Mouse (Mus musculus): ENCODE measurements at regions not wholly inside any gene's neighbourhood (a gene's known extent, or its start where the extent isn't known, plus 50 kb on each side); places are given as distances from the start of the nearest gene placed in this dataset.

DNA sequence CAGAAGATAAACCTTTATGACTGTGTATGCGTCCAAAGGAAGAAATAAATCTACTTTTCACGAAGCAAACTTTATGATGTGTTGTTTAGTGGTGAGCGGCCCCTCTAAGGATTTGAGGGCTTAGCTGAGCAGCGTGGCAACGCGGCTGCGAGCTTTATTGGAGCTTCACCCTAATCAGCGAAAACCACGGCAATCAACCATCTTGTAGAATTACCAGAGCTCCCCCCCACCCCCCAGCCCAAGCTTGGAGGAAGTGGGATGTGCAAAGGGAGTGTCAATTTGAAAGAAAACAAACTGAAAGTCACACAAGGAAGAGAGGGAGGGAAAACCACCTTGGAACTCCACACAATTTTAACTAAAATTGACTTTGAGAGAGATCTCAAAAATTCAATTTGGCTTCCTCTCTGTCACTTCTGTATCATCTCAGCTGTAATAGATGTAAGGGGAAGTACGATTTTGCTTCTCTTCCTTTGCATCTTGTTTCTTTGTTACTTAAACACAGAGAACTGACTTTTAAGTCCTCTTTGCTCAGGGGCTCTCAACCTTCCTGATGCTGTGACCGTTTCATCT is 229.1 kb upstream of the Satb1 start:
- DNase-seq (ENCODE audit: low spot score): peak; percentile 50

DNA sequence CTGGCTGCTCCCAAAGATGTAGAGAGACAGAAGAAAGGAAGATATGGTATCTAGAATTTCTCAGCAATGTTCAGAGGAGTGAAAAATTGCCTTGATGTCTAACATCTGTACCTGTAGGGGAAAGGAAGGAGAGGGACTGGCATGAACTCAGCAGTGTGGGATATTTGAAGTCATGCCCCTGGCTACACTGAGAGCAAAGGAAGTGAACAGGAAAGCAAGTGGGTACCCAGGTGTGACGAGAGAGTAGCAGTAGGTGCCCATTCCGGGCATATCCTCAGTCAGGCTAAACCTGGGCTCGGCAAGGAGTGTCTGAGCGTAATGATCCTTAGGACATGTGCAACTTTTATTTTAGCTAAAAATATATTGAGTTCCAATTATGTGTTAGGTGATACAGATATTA is 203.4 kb upstream of the Satb1 start:
- peak; percentile 36 for DNase-seq (ENCODE audit: low spot score)

DNA sequence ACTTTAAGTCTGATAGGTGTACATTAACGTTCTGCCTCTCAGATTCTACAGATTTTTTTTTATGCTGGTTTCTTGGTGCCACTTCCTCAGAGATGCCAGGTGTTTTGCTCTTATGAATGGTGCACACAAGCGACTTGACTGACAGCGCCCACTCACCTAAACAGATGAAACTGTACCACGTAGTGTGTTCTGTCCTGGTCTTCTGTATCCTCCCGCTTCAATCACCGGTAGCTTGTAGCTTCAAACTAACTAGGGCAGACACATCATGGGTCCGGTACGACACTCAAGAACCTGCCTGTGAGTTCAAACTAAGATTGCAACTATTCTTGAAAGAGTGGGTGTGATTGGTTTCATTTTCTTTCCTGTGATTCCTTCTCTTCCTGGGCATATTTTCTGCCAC is 198.0 kb upstream of the Satb1 start:
- peak; percentile 63 for DNase-seq (ENCODE audit: low spot score)

DNA sequence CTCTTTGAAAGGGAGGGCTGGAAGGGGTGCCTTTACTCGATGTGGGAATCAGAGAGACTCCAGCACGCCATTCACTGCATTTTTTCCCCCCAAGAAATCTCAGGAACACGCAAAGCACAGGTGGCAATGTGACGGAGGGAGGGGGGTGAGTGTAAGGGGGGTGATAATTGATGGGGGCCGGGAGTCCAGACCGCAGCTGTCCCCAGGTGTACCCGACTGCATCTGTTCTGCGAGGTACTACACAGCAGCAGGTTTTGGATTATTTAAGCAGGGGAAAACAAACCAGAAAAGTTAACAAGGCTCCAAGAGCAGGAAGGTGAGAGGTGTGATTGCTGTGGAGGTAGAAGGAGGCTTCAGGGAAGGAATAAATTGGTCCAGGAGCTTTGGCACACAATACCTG is 153.8 kb upstream of the Satb1 start:
- DNase-seq (ENCODE audit: low spot score): no peak

DNA sequence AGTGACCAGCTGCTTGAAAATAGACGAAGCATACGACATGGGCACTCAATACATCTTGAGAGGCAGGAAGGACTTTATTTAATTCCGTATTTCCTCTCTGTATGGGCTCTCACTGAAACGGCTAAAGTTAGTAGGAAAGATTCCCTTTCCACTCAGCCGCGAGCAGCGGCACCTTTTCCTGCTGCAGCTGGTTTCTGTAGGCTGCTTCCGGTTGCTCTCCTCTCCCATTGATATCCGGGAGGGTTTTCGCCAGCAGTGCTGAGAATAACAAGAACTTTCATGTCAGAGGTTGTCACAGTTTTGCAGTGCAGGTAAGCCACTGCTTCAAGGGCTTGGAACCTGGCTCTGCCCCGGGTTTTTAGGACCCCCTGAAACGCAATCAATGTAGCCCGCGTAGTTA is 153.1 kb upstream of the Satb1 start:
- no peak for DNase-seq (ENCODE audit: low spot score)

DNA sequence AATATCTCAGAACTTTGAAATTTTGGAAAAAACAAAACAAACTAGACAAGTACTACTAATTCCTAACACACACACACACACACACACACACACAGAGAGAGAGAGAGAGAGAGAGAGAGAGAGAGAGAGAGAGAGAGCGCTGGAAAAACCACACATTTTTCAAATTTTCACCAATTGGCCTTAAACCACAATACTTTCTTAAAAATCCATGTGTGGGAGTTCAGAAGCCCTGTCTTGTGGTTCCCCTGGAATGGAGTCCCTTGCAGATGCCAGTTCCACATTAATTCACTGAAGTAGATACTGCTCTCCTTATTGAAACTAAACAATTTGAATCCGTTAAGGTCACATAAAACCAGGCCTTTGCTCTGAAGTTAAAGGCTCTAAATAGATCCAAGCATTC is 146.0 kb upstream of the Satb1 start:
- no peak for DNase-seq (ENCODE audit: low spot score)

DNA sequence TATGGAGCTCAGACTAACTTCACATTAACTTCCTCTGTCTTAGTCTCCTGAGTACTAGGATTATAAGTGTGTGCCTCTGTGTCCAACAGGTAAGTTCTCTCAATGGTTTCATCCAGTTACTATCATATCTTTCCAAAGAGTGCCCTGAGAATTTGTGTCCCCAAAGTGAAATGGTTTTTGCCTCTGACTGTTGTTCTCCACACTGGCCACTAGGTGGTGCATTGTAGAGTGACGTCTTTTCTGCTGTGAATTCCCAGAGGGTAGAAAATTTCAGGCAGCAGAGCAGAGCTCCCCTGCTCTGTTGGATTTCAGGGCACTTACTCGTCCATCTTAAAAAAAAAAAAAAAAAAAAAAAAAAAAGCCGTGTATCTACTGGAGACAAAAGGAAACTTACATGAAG is 138.4 kb upstream of the Satb1 start:
- peak; percentile 25 for DNase-seq (ENCODE audit: low spot score)

DNA sequence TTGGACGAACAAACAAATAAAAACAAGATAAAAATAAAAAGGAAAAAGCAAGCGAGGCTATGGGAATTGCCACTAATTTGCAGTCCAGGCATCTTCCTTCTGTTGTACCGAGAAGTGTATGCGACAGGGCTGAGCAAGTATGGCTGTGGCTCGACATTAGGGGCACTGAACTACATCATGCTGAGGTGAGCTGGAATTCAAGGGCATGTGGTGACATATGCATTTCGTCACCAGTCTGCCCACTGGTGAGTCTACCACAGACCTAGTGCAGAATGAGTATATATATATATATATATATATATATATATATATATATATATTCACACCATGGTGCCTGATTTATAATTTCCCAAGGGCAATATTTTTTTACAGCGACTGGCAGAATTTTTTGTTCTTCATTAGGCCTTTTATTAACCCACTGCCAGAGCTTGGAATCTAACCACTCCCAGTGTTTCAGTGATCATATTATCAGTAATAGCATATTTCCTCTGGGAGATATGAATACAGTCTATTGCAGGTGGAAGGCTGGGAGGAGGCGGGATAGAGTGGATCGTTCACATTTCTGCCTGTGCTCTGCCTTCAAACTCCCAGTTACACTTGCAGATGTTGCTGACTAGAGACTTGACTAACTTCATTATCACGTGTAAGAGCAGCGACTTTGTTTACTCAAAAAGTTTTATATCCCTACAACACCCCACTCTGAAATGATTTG is 133.6 kb upstream of the Satb1 start:
- no peak for DNase-seq (ENCODE audit: low spot score)

DNA sequence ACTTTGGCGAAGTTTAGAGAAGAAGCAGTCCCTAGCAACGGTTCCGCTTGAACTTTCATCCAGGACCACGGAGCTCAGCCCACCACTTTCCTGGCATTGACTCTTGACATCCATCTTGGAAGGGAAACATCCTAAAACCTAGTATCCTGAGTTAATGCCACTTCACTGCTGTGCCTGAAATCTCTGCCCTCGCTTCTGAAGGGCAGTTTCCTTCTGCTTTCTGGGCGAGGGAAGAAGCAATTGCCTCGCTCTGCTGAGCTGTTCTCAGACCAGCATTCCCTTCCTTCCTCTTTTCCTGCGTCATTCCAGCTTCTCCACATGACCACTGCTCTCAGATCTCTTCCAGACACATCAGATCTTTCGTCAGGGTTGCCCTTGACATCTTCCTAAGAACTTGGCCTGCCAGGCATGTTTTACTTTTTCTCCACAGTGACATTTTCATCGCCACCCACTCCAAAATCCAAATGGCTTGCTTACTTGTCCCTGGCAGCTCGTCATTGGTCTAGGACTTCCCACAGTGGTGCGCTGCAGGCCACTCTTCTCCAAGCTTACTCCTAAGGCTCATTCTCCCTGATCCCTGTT is 129.5 kb upstream of the Satb1 start:
- no peak for DNase-seq (ENCODE audit: low spot score)

DNA sequence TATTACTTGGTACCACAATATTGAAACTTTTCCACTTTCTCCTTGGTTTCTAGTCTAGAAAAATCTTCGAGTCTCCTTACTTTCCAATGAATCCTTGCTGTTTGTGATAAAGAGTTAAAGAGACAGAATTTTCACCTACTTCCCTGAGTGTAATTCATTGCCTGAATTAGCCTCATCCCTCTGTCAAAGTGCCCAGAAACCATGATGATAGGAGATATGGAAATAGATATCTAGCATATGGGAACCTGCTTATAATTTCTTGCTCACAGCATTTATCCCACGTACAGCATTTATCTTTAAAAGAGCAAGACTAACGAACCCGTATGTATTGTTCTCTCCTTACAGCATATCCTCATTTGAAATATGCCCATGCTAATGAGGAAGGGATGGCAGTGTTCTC is 128.2 kb upstream of the Satb1 start:
- no peak for DNase-seq (ENCODE audit: low spot score)

DNA sequence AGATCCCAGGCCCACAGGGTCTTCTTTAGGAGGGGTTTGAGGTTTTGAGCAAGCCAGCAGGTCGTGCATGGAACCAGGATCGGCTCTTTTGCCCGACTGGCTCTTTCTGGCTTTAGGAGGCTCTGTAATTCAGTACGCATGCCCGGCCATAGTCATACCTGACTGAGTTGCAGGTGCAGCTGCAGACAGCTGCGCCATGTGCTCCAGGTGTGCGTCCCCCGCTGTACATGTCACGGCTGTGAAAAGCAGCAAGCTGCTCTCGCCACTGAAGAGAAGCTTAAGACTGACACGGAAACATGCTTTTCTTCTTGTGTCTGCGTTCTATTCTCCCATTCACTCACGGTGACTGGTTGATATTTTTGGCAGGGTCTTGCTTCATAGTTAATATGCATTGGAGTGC is 123.2 kb upstream of the Satb1 start:
- peak; percentile 77 for DNase-seq (ENCODE audit: low spot score)

DNA sequence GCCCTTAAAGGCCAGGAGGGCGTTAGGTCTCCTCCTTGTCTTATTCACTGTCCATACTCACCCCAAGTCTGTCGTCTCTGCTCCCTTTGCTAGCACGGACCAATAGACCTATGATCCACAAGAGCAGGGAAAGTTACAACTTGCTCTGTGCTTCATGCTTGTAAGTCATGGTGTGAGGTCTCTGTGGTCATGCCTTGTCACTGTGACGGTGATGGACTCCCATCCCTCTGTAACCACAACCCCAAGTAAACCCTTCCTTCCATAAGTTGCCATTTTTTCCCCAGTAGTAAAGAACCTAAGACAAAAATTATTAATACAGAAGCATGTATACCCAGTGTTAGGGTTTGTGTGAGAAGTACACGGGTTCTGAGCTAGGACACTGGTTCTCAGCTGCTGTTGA is 104.6 kb upstream of the Satb1 start:
- DNase-seq (ENCODE audit: low spot score): no peak

DNA sequence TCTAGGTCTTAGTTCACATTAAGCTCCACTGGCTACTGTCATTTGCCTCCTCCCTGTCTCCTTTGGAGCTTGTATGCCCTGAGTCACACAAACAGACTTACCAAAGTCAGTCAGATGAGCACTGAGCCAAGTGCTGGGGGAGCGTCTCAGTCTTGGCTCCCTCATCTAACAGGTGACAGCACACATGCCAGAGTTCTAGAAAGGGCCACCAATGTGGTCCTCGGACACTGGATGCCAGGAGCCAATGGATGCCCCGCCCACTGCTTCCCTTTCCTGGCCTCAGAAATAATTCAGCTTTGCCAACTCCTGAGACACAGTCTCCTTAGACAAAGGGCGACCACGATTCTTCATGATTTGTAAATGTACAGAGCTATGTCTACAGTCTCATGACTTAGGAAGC is 103.0 kb upstream of the Satb1 start:
- DNase-seq (ENCODE audit: low spot score): no peak

DNA sequence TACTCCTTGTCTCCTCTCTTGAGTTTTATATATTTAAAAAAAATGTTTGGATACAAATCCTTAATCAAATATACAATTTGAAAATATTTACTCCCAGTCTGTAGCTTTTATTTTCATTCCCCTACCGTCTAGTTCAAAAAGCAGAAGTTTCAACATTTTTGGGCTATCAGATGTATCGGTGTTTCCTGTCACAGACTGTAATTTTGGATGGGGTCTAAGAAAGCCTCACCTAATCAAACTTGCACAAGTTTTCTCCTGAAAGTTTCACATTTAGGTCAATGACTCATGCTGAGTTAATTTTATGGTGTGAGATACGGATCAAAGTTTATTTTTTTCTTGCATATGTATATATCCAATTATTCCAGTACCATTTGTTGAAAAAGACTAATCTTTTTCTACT is 93.3 kb upstream of the Satb1 start:
- DNase-seq (ENCODE audit: low spot score): no peak

DNA sequence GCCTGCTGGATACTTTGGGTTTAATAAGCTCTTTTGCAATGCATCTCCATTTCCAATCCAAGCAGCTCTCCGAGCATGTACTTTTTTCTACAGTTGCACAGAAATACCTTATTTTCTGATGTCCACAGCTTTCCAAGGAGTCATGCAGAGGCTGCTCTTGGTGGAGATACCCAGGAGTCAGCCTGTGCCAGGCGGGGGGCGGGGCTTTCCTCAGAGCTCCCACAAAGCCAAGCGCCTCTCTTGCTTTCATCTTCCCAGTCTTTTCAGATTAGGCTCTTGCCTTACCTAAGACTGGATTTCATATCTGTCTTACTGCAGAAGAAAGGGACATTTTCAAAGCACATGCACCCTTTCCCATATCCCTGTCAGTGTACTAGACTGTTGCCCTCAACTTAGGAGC is 73.9 kb upstream of the Satb1 start:
- no peak for DNase-seq (ENCODE audit: low spot score)

DNA sequence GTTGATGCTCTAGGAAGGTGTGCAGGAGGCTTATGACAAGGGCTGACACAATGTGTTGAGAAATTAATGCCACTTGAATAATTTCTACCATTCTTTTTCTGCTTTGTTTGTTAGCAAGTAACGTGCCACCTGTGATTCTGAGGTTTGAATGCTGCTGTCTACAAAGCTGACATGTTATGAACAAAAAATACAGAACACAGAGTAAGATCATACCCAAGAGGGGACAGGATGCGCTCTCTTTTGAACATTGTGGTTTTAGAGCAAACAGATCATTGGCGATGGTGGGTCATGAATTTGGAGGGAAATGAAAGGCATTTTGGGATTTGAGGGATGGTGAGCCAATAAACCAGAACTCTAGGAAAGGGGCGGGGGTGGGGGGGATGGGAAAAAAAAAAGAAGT is 73.3 kb upstream of the Satb1 start:
- peak; percentile 78 for DNase-seq (ENCODE audit: low spot score)

DNA sequence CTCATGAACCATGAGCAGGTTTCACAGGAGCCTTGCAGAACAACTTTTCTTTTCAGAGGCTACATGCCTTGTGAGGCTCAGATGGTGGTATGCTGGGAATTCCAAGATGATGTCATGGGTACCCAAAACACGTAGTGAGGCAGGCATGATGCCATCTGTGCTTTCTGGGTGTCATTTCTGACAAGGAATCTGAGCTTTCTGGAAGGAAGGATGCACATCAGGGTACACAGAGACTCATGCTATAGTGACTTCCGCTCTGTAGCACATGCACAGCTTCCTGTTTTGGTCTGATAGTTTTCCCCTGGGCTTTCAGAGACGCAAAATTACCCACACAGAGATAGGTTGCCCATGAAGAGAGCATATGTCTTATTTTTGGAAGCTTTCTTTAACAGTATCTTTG is 70.8 kb upstream of the Satb1 start:
- DNase-seq (ENCODE audit: low spot score): peak; percentile 70

DNA sequence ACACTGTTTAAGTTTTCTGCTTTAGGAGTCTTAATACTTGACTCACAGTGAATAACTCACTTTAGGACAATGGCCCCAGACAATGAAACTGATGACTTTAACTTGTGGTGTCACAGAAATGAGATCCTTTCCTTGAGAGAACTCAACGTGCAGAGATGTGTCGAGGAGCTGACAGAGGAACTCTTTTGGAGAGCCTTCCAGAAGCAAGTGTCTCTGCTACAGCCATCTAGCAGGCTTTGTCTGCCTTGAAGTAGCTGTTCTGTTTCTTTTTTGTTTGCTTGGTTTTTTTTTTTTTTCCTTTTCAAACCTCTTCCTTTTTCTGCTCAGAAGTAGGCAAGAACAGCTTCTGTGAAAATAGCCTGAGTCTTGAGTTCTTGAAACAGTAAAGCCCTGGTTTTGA is 66.3 kb upstream of the Satb1 start:
- peak; percentile 55 for DNase-seq (ENCODE audit: low spot score)

DNA sequence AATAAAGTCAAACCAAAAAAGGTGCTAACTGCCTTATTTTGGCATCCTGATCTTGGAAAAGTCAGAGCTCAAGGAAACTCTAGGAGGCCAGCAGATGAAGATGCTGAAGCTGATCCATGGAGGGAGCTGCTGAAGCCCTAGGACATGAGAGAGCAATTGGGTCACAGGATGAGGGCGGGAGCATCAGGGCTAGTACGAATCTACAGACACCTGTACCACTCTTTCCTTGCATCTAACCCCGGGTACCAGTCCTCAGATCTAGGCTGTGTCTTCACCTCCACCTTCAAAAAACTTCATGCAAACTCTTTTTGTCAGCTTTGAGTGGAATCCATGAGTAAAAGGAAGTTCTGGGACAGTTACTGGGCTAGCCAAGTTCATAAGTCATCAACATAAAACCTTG is 63.1 kb upstream of the Satb1 start:
- DNase-seq (ENCODE audit: low spot score): no peak

DNA sequence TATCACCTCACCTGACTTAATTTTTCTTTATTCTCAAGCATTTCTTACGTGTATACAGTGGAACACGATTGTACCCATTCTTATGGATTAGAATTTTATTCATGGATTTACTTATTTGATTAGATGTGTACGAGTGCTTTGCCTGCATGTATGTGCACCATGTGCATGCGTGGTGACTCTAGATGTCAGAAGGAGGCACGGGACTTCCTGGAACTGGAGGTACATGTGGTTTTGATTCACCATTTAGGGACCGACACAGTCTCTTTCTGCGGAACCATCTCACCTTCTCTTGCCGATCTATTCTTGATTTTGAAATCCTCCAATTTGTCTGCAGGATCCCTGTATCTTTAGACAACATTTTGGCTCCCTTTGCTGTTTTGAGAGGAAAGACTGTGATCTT is 61.2 kb upstream of the Satb1 start:
- no peak for DNase-seq (ENCODE audit: low spot score)

DNA sequence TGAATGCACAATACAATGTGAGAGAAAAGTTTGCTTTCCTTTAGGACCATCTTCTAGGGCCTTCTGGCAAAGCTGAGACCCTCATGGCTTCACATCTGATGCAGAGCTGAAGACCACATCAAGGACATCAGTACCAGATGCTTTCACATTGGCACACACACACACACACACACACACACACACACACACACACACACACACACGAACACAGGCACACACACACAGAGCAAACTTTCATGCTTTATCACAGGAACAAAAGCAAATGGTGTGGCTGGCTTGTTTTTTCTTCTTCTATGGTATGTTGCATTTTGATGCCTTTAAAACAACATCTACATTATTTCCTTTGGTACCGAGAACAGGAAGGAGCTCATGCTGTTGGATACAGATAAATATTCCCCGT is 59.8 kb upstream of the Satb1 start:
- peak; percentile 56 for DNase-seq (ENCODE audit: low spot score)

DNA sequence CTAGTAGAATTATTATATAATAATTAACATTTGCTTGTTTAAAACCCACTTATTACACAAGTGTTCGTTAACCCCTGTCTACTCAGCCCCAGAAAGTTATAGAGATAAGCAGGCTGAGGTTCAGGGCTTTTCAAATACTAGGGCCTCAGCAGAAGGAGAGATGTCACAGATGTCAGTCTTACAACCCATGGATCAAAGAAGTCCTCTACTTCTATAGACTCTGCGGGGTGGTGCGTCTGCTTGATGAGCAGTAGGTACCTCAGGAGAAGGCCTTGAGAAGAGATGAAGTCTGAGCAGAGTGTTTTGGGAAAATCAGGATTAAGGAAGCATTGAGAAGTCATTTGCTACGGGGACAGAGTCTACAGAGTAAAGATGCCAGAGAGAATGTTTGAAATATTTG is 59.1 kb upstream of the Satb1 start:
- DNase-seq (ENCODE audit: low spot score): peak; percentile 57

Measured in thymus, postnatal 0 days (tissue).